Mouse (Mus musculus): Measurements from ENCODE around the gene Zc3h7b.

Zc3h7b gene

DNA sequence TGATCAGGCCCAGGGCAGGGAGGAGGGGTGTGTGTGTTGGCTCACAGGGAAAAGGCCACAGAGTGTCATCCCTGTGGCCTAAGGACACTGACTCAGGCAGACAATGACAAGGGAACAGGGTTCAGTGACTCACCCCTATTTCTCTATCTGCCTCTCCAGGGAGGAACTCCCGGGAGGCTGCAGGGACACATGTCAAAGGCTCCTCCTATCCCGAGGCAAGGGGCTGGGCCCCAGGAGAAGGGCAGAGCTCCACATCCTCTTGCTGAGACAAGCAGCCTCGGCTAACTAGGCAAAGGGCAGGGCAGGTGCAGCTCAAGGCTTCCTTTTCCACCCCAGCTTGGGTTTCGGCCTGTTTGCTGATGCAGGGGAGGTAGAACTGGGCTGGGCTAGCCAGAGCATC is 100.9 kb downstream of the Zc3h7b start:
- no peak for DNase-seq (ENCODE audit: low spot score)
